Mouse (Mus musculus): Measurements from ENCODE around the gene Adgrl1. TPM values are rescaled to one million over a fixed set of nuclear protein-coding genes. Genes with fewer than 3 reads are reported as not detected.

Adgrl1 gene
- polyA plus RNA-seq, 1 experiment from 2014 or later, result 23.0 TPM

- no peak overlapping the region for H3K4me2 ChIP-seq (ENCODE audit: low read depth, severe bottlenecking)
- no peaks in the 10 kb centered on the region for H3K36me3 ChIP-seq (ENCODE audit: control insufficient read depth, insufficient read depth, low read length)
- H3K27me3 ChIP-seq (ENCODE audit: control insufficient read depth, insufficient read depth, low read length), result no peaks in the 10 kb centered on the region
- ATAC-seq (ENCODE audit: insufficient number of reproducible peaks, low FRiP score, low TSS enrichment, low read depth), result no peak
- H3K4me3 ChIP-seq (ENCODE audit: low read depth, low read length), result no peak overlapping the region
- H3K27ac ChIP-seq (replicated peaks; ENCODE audit: low read depth, low read length), result no peak overlapping the region
- no peak for DNase-seq (ENCODE audit: low spot score)
- H3K9ac ChIP-seq (ENCODE audit: low read length), result no peak overlapping the region
- WGBS, result 74% methylated on average over 5 of the region's 5 CpGs
- H3K4me1 ChIP-seq (ENCODE audit: control insufficient read depth, insufficient read depth, low read length), result peaks cover 8% of the 10 kb centered on the region
- no peaks in the 10 kb centered on the region for H3K9me3 ChIP-seq (ENCODE audit: control insufficient read depth, low read length)
Observed at GRCm38 (mm10) chr8:83911809-83912731, 12.2 kb downstream of the Adgrl1 start.

GRCm38 (mm10) chr8:83914232-83914631 is 14.3 kb downstream of the Adgrl1 start:
- peaks cover 8% of the 10 kb centered on the region for H3K4me1 ChIP-seq (ENCODE audit: control insufficient read depth, insufficient read depth, low read length)
- H3K27ac ChIP-seq (replicated peaks; ENCODE audit: low read depth, low read length), result no peak overlapping the region
- H3K4me3 ChIP-seq (ENCODE audit: low read depth, low read length), result no peak overlapping the region
- H3K4me2 ChIP-seq (ENCODE audit: low read depth, severe bottlenecking), result no peak overlapping the region
- ATAC-seq (ENCODE audit: insufficient number of reproducible peaks, low FRiP score, low TSS enrichment, low read depth) (no peak), DNase-seq (ENCODE audit: low spot score) (no peak)
- no peak overlapping the region for H3K9ac ChIP-seq (ENCODE audit: low read length)
- WGBS, result 93% methylated on average over 3 of the region's 3 CpGs
- no peaks in the 10 kb centered on the region for H3K9me3 ChIP-seq (ENCODE audit: control insufficient read depth, low read length)
- no peaks in the 10 kb centered on the region for H3K27me3 ChIP-seq (ENCODE audit: control insufficient read depth, insufficient read depth, low read length)
- H3K36me3 ChIP-seq (ENCODE audit: control insufficient read depth, insufficient read depth, low read length), result no peaks in the 10 kb centered on the region

- Histone ChIP-seq H3K36me3 (ENCODE audit: control insufficient read depth, insufficient read depth, low read length) (peaks cover 4% of the 10 kb centered on the region), H3K4me1 (ENCODE audit: control insufficient read depth, insufficient read depth, low read length) (peaks cover 8% of the 10 kb centered on the region), H3K27ac (replicated peaks; ENCODE audit: low read depth, low read length) (no peak overlapping the region), H3K4me2 (ENCODE audit: low read depth, severe bottlenecking) (no peak overlapping the region), H3K27me3 (ENCODE audit: control insufficient read depth, insufficient read depth, low read length) (no peaks in the 10 kb centered on the region), H3K9ac (ENCODE audit: low read length) (no peak overlapping the region), H3K9me3 (ENCODE audit: control insufficient read depth, low read length) (no peaks in the 10 kb centered on the region), H3K4me3 (ENCODE audit: low read depth, low read length) (no peak overlapping the region)
- WGBS, result 60% methylated on average over 5 of the region's 5 CpGs
- no peak for ATAC-seq (ENCODE audit: insufficient number of reproducible peaks, low FRiP score, low TSS enrichment, low read depth)
- no peak for DNase-seq (ENCODE audit: low spot score)
Observed at GRCm38 (mm10) chr8:83914860-83915259, 15.0 kb downstream of the Adgrl1 start.

- no peaks in the 10 kb centered on the region for H3K9me3 ChIP-seq (ENCODE audit: control insufficient read depth, low read length)
- H3K4me2 ChIP-seq (ENCODE audit: low read depth, severe bottlenecking), result no peak overlapping the region
- no peaks in the 10 kb centered on the region for H3K27me3 ChIP-seq (ENCODE audit: control insufficient read depth, insufficient read depth, low read length)
- peaks cover 8% of the 10 kb centered on the region for H3K4me1 ChIP-seq (ENCODE audit: control insufficient read depth, insufficient read depth, low read length)
- H3K9ac ChIP-seq (ENCODE audit: low read length), result no peak overlapping the region
- WGBS, result 84% methylated on average over 5 of the region's 5 CpGs
- no peak overlapping the region for H3K4me3 ChIP-seq (ENCODE audit: low read depth, low read length)
- peaks cover 8% of the 10 kb centered on the region for H3K36me3 ChIP-seq (ENCODE audit: control insufficient read depth, insufficient read depth, low read length)
- no peak for ATAC-seq (ENCODE audit: insufficient number of reproducible peaks, low FRiP score, low TSS enrichment, low read depth)
- no peak for DNase-seq (ENCODE audit: low spot score)
- H3K27ac ChIP-seq (replicated peaks; ENCODE audit: low read depth, low read length), result no peak overlapping the region
Observed at GRCm38 (mm10) chr8:83916015-83916414, 16.1 kb downstream of the Adgrl1 start.

- H3K4me2 ChIP-seq (ENCODE audit: low read depth, severe bottlenecking), result no peak overlapping the region
- H3K9me3 ChIP-seq (ENCODE audit: control insufficient read depth, low read length), result no peaks in the 10 kb centered on the region
- no peak overlapping the region for H3K9ac ChIP-seq (ENCODE audit: low read length)
- no peak overlapping the region for H3K4me3 ChIP-seq (ENCODE audit: low read depth, low read length)
- peaks cover 9% of the 10 kb centered on the region for H3K36me3 ChIP-seq (ENCODE audit: control insufficient read depth, insufficient read depth, low read length)
- DNase-seq (ENCODE audit: low spot score) (no peak), ATAC-seq (ENCODE audit: insufficient number of reproducible peaks, low FRiP score, low TSS enrichment, low read depth) (no peak)
- H3K27ac ChIP-seq (replicated peaks; ENCODE audit: low read depth, low read length), result no peak overlapping the region
- H3K4me1 ChIP-seq (ENCODE audit: control insufficient read depth, insufficient read depth, low read length), result peaks cover 8% of the 10 kb centered on the region
- H3K27me3 ChIP-seq (ENCODE audit: control insufficient read depth, insufficient read depth, low read length), result no peaks in the 10 kb centered on the region
- WGBS, result 86% methylated on average over 6 of the region's 6 CpGs
Observed at GRCm38 (mm10) chr8:83917566-83917965, 17.7 kb downstream of the Adgrl1 start.

- Histone ChIP-seq H3K9ac (ENCODE audit: low read length) (no peak overlapping the region), H3K4me3 (ENCODE audit: low read depth, low read length) (no peak overlapping the region), H3K9me3 (ENCODE audit: control insufficient read depth, low read length) (no peaks in the 10 kb centered on the region), H3K27me3 (ENCODE audit: control insufficient read depth, insufficient read depth, low read length) (no peaks in the 10 kb centered on the region), H3K27ac (replicated peaks; ENCODE audit: low read depth, low read length) (no peak overlapping the region), H3K4me2 (ENCODE audit: low read depth, severe bottlenecking) (no peak overlapping the region), H3K36me3 (ENCODE audit: control insufficient read depth, insufficient read depth, low read length) (peaks cover 19% of the 10 kb centered on the region), H3K4me1 (ENCODE audit: control insufficient read depth, insufficient read depth, low read length) (no peaks in the 10 kb centered on the region)
- peak; percentile 91 for DNase-seq (ENCODE audit: low spot score)
- 80% methylated on average over 3 of the region's 3 CpGs for WGBS
- ATAC-seq (ENCODE audit: insufficient number of reproducible peaks, low FRiP score, low TSS enrichment, low read depth), result no peak
Observed at GRCm38 (mm10) chr8:83921558-83921957, 21.7 kb downstream of the Adgrl1 start.

- Histone ChIP-seq H3K4me3 (ENCODE audit: low read depth, low read length) (no peak overlapping the region), H3K9ac (ENCODE audit: low read length) (no peak overlapping the region), H3K4me2 (ENCODE audit: low read depth, severe bottlenecking) (no peak overlapping the region), H3K9me3 (ENCODE audit: control insufficient read depth, low read length) (no peaks in the 10 kb centered on the region), H3K27me3 (ENCODE audit: control insufficient read depth, insufficient read depth, low read length) (no peaks in the 10 kb centered on the region), H3K27ac (replicated peaks; ENCODE audit: low read depth, low read length) (no peak overlapping the region), H3K4me1 (ENCODE audit: control insufficient read depth, insufficient read depth, low read length) (no peaks in the 10 kb centered on the region), H3K36me3 (ENCODE audit: control insufficient read depth, insufficient read depth, low read length) (peaks cover 19% of the 10 kb centered on the region)
- ATAC-seq (ENCODE audit: insufficient number of reproducible peaks, low FRiP score, low TSS enrichment, low read depth) (no peak), DNase-seq (ENCODE audit: low spot score) (no peak)
- 92% methylated on average over 8 of the region's 8 CpGs for WGBS
Observed at GRCm38 (mm10) chr8:83922727-83923126, 22.8 kb downstream of the Adgrl1 start.

- H3K27ac ChIP-seq (replicated peaks; ENCODE audit: low read depth, low read length), result no peak overlapping the region
- peaks cover 20% of the 10 kb centered on the region for H3K36me3 ChIP-seq (ENCODE audit: control insufficient read depth, insufficient read depth, low read length)
- DNase-seq (ENCODE audit: low spot score) (no peak), ATAC-seq (ENCODE audit: insufficient number of reproducible peaks, low FRiP score, low TSS enrichment, low read depth) (no peak)
- no peaks in the 10 kb centered on the region for H3K9me3 ChIP-seq (ENCODE audit: control insufficient read depth, low read length)
- no peak overlapping the region for H3K4me3 ChIP-seq (ENCODE audit: low read depth, low read length)
- no peak overlapping the region for H3K4me2 ChIP-seq (ENCODE audit: low read depth, severe bottlenecking)
- H3K27me3 ChIP-seq (ENCODE audit: control insufficient read depth, insufficient read depth, low read length), result no peaks in the 10 kb centered on the region
- no peaks in the 10 kb centered on the region for H3K4me1 ChIP-seq (ENCODE audit: control insufficient read depth, insufficient read depth, low read length)
- no peak overlapping the region for H3K9ac ChIP-seq (ENCODE audit: low read length)
- WGBS, result 86% methylated on average over 5 of the region's 5 CpGs
Observed at GRCm38 (mm10) chr8:83924585-83924984, 24.7 kb downstream of the Adgrl1 start.
